Mouse (Mus musculus): ENCODE measurements around the gene Acp4. TPM values are rescaled to one million over a fixed set of nuclear protein-coding genes. Genes with fewer than 3 reads are reported as not detected.
"Not testable (repeated sequence)": the region's sequence is repeated elsewhere in the genome, so short reads cannot be mapped to it uniquely, and the experiment has no call there.

The Acp4 gene
- polyA plus RNA-seq, 1 experiment from 2014 or later: not detected

DNA sequence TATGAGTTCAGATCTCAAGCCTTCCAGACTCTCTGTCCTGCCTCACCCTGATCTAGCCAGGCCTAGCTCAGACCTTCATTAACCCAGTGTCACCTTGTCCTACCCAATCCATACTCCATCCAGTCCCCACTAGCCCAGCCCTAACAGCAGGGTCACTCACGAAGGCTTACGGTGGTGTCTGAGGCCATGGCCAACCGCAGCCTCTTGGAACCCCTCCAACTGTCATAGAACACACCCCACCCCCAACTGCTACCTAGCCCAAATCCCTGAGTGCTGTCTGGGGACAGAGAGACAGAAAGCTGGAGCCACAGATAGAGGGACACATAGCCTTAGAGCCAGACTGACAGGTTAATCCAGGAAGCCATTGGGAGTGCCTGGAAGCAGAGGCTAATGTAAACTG is 21.3 kb downstream of the Acp4 start, which contains the start of gene Gm36864:
Gm36864 (plus strand) TSS at position 269 of the 400 bp plus-strand sequence.
- Histone ChIP-seq H3K27ac (ENCODE audit: low read length) (no peak within 1 kb of the TSS), H3K4me3 (ENCODE audit: low read length) (no peak within 1 kb of the TSS), H3K9ac (ENCODE audit: low read length) (no peak within 1 kb of the TSS), H3K36me3 (ENCODE audit: control insufficient read depth, insufficient read depth) (no peaks in the 10 kb centered on the region), H3K4me2 (ENCODE audit: low read depth, low read length) (no peak within 1 kb of the TSS), H3K4me1 (ENCODE audit: control insufficient read depth, insufficient read depth, low read length) (no peaks in the 10 kb centered on the region), H3K9me3 (replicated peaks; ENCODE audit: control insufficient read depth, low read length) (no peaks in the 10 kb centered on the region), H3K27me3 (ENCODE audit: control insufficient read depth, insufficient read depth, low read length) (no peaks in the 10 kb centered on the region)
- ATAC-seq (replicated peaks; ENCODE audit: extremely low read depth, insufficient read depth, low FRiP score): no peak
- 45% methylated on average over 3 of the region's 3 CpGs for WGBS

DNA sequence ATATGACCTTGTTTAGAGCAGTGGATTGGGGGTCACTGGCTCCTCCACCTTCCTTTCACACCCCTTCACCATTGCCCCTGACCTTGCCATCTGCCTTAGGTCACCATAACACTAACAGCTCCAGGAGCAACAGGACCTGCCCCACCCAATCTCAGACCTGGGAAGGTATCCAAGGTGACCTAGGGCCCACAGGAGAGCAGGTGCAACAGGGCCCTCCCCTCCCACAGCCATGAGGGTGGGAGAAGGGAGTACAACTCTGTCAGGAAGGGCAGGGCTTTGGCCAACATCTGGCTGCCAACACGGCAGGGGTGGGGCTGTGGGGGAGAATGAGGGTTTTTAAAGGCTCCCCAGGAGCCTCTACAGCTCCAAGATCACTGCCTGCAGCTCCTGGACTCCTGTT is 32.1 kb downstream of the Acp4 start, which contains the start of gene Klk1:
Klk1 (plus strand) TSS at position 285 of the 400 bp plus-strand sequence.
- no peaks in the 10 kb centered on the region; the same call in 1 of the 2 replicates for H3K27me3 ChIP-seq (ENCODE audit: control insufficient read depth, insufficient read depth, low read length)
- H3K36me3 ChIP-seq (ENCODE audit: control insufficient read depth, insufficient read depth): no peaks in the 10 kb centered on the region
- no peak within 1 kb of the TSS for H3K27ac ChIP-seq (ENCODE audit: low read length)
- H3K9ac ChIP-seq (ENCODE audit: low read length): no peak within 1 kb of the TSS
- no peaks in the 10 kb centered on the region for H3K4me1 ChIP-seq (ENCODE audit: control insufficient read depth, insufficient read depth, low read length)
- no peak within 1 kb of the TSS for H3K4me2 ChIP-seq (ENCODE audit: low read depth, low read length)
- no peak for ATAC-seq (replicated peaks; ENCODE audit: extremely low read depth, insufficient read depth, low FRiP score)
- WGBS: 45% methylated on average over 1 of the region's 1 CpGs
- no peaks in the 10 kb centered on the region for H3K9me3 ChIP-seq (replicated peaks; ENCODE audit: control insufficient read depth, low read length)
- no peak within 1 kb of the TSS for H3K4me3 ChIP-seq (ENCODE audit: low read length)

DNA sequence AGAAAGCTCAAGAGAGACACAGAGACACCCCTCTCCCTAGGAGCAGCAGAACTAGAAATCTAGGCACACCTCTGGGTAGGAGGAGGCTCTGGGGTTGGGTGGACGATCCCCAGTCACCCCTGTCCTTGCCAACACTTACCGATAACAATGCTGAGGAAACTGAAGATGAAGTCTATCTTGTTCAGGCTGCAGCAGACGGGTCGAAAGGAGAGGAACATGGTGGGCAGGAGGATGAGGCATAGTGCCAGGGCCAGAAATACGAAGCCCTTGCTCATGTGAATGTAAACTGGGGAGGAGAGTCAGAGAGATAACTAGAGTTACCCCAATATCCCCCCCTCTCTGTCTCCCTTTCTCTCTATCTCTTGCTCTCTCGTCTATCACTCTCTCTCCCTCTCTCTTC is 34.8 kb downstream of the Acp4 start:
- not testable (repeated sequence) for H3K4me3 ChIP-seq (ENCODE audit: low read length); H3K9ac ChIP-seq (ENCODE audit: low read length); H3K9me3 ChIP-seq (replicated peaks; ENCODE audit: control insufficient read depth, low read length); H3K27me3 ChIP-seq (ENCODE audit: control insufficient read depth, insufficient read depth, low read length); H3K4me2 ChIP-seq (ENCODE audit: low read depth, low read length); H3K36me3 ChIP-seq (ENCODE audit: control insufficient read depth, insufficient read depth); H3K4me1 ChIP-seq (ENCODE audit: control insufficient read depth, insufficient read depth, low read length); H3K27ac ChIP-seq (ENCODE audit: low read length); ATAC-seq (replicated peaks; ENCODE audit: extremely low read depth, insufficient read depth, low FRiP score)
- WGBS: 60% methylated on average over 6 of the region's 6 CpGs

DNA sequence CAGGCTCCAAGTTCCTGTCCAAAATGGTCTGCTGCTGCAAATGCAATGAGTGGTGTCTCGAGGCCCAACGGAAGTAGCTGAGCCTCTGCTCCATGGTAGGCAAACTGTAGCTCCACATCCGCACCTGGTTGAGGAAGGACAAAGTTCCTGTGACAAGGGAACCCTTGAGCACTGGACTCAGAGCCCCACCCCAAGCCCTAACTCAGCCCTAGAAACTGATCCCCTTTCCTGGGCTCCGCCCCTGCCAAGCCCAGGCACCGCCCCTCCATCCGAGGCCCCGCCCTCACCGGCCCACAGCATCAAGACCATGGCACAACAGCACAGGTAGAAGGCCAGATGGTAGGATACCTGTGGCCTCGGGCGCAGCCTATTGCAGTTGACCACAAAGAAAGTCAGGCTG is 35.6 kb downstream of the Acp4 start:
- H3K9me3 ChIP-seq (replicated peaks; ENCODE audit: control insufficient read depth, low read length); H3K9ac ChIP-seq (ENCODE audit: low read length); H3K27me3 ChIP-seq (ENCODE audit: control insufficient read depth, insufficient read depth, low read length); H3K27ac ChIP-seq (ENCODE audit: low read length); H3K36me3 ChIP-seq (ENCODE audit: control insufficient read depth, insufficient read depth); ATAC-seq (replicated peaks; ENCODE audit: extremely low read depth, insufficient read depth, low FRiP score); H3K4me3 ChIP-seq (ENCODE audit: low read length); H3K4me2 ChIP-seq (ENCODE audit: low read depth, low read length); H3K4me1 ChIP-seq (ENCODE audit: control insufficient read depth, insufficient read depth, low read length): not testable (repeated sequence)
- WGBS: 58% methylated on average over 8 of the region's 10 CpGs

DNA sequence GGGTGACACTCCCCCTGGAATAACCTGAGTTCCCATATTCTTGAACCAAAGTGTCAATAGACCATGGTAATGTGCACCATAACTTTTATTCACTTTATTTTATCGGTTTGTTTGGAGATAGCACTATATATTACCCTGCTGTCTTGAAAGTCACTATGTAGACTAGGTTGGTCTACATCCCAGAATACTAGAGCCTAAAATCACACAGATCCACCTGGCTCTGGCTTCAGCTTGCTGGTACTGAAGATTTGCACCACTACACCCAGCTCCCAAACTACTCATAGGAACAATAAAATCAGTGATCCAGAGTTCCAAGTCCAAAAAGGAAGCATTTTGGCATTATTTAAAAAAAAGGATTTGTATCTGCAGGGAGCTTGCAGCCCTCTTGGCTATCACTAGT is 41.5 kb downstream of the Acp4 start, which contains the start of gene Klk1b5:
Klk1b5 (plus strand) TSS at position 301 of the 400 bp plus-strand sequence.
- no peaks in the 10 kb centered on the region; the same call in 1 of the 2 replicates for H3K27me3 ChIP-seq (ENCODE audit: control insufficient read depth, insufficient read depth, low read length)
- no peak within 1 kb of the TSS for H3K4me2 ChIP-seq (ENCODE audit: low read depth, low read length)
- no peak within 1 kb of the TSS for H3K9ac ChIP-seq (ENCODE audit: low read length)
- H3K36me3 ChIP-seq (ENCODE audit: control insufficient read depth, insufficient read depth): no peaks in the 10 kb centered on the region
- 67% methylated on average over 1 of the region's 1 CpGs for WGBS
- no peaks in the 10 kb centered on the region for H3K9me3 ChIP-seq (replicated peaks; ENCODE audit: control insufficient read depth, low read length)
- H3K4me1 ChIP-seq (ENCODE audit: control insufficient read depth, insufficient read depth, low read length): no peaks in the 10 kb centered on the region
- H3K27ac ChIP-seq (ENCODE audit: low read length): no peak within 1 kb of the TSS
- no peak within 1 kb of the TSS for H3K4me3 ChIP-seq (ENCODE audit: low read length)
- ATAC-seq (replicated peaks; ENCODE audit: extremely low read depth, insufficient read depth, low FRiP score): no peak

DNA sequence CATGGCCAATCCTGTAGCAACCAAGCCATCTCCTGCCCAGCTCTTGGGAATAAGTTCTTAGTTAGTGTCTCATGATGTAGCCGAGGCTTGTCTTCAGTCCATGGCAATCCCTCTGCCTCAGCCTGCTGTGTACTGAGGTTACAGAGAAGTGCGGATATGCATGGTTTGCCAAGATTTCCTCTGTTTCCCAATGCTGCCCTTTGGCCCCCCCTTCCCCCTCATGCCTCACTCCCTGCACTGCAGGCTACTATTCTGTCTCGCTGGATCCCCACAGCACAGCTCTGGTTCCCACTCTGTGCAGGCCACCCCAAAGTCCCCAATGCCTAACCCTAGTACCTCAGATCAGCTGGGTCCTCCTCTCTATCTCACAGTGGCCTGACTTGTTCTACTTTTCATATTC is 48.9 kb downstream of the Acp4 start:
- Histone ChIP-seq H3K4me1 (ENCODE audit: control insufficient read depth, insufficient read depth, low read length) (no peaks in the 10 kb centered on the region), H3K4me3 (ENCODE audit: low read length) (no peak overlapping the region), H3K9ac (ENCODE audit: low read length) (no peak overlapping the region), H3K27ac (ENCODE audit: low read length) (no peak overlapping the region), H3K36me3 (ENCODE audit: control insufficient read depth, insufficient read depth) (no peaks in the 10 kb centered on the region), H3K4me2 (ENCODE audit: low read depth, low read length) (no peak overlapping the region), H3K9me3 (replicated peaks; ENCODE audit: control insufficient read depth, low read length) (no peaks in the 10 kb centered on the region), H3K27me3 (ENCODE audit: control insufficient read depth, insufficient read depth, low read length) (no peaks in the 10 kb centered on the region)
- WGBS: 61% methylated on average over 3 of the region's 3 CpGs
- no peak for ATAC-seq (replicated peaks; ENCODE audit: extremely low read depth, insufficient read depth, low FRiP score)

DNA sequence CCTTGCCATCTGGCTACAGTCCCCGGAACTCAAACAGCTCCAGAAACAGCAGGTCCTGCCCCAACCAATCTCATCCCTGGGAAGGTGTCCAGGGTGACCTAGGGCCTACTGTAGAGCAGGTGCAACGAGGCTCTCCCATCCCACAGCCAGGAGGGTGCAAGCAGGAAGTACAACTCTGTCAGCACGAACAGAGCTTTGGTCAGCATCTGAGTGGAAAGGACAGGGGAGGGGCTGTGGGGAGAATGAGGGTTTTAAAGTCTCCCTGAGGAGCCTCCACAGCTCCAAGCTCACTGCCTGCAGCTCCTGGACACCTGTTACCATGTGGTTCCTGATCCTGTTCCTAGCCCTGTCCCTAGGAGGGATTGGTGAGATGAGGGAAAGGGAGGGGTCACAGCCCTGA is 50.0 kb downstream of the Acp4 start, which contains the start of gene Klk1b4:
Klk1b4 (plus strand) TSS at position 301 of the 400 bp plus-strand sequence.
- not testable (repeated sequence) for H3K4me1 ChIP-seq (ENCODE audit: control insufficient read depth, insufficient read depth, low read length); H3K36me3 ChIP-seq (ENCODE audit: control insufficient read depth, insufficient read depth); H3K4me3 ChIP-seq (ENCODE audit: low read length); H3K9me3 ChIP-seq (replicated peaks; ENCODE audit: control insufficient read depth, low read length); H3K27ac ChIP-seq (ENCODE audit: low read length); H3K9ac ChIP-seq (ENCODE audit: low read length); H3K4me2 ChIP-seq (ENCODE audit: low read depth, low read length); H3K27me3 ChIP-seq (ENCODE audit: control insufficient read depth, insufficient read depth, low read length); ATAC-seq (replicated peaks; ENCODE audit: extremely low read depth, insufficient read depth, low FRiP score)
- 46% methylated on average over 3 of the region's 3 CpGs for WGBS

Other genes with a start within 250 kb of the Acp4 start
- gene Klk1b26, start 245.2 kb downstream of the Acp4 start, polyA plus RNA-seq (2015; fragmentation: Nextera tagmentation; extraction: Ambion mirVana): 0.13 TPM in 1 of 2 replicates, not detected in the other
- gene Klk1b27, start 205.1 kb downstream of the Acp4 start, polyA plus RNA-seq (2015; fragmentation: Nextera tagmentation; extraction: Ambion mirVana): not detected in 2 replicates
- not detected in 2 replicates for gene Klk1b21, start 155.1 kb downstream of the Acp4 start, polyA plus RNA-seq (2015; fragmentation: Nextera tagmentation; extraction: Ambion mirVana)
- gene Klk1b22, start 144.7 kb downstream of the Acp4 start, polyA plus RNA-seq (2015; fragmentation: Nextera tagmentation; extraction: Ambion mirVana): not detected in 2 replicates
- not detected in 2 replicates for gene Klk1b16, start 120.6 kb downstream of the Acp4 start, polyA plus RNA-seq (2015; fragmentation: Nextera tagmentation; extraction: Ambion mirVana)
- not detected in 2 replicates for gene Klk1b24, start 69.1 kb downstream of the Acp4 start, polyA plus RNA-seq (2015; fragmentation: Nextera tagmentation; extraction: Ambion mirVana)
- gene Klk1b3, start 59.2 kb downstream of the Acp4 start, polyA plus RNA-seq (2015; fragmentation: Nextera tagmentation; extraction: Ambion mirVana): not detected in 2 replicates
- gene Klk1b4, start 49.9 kb downstream of the Acp4 start, polyA plus RNA-seq (2015; fragmentation: Nextera tagmentation; extraction: Ambion mirVana): not detected in 2 replicates
- not detected in 2 replicates for gene Klk1b5, start 41.4 kb downstream of the Acp4 start, polyA plus RNA-seq (2015; fragmentation: Nextera tagmentation; extraction: Ambion mirVana)
- gene Klk1, start 32.0 kb downstream of the Acp4 start, polyA plus RNA-seq (2015; fragmentation: Nextera tagmentation; extraction: Ambion mirVana): 0.25 TPM in 1 of 2 replicates, not detected in the other
- not detected in 2 replicates for gene Gm36864, start 21.2 kb downstream of the Acp4 start, polyA plus RNA-seq (2015; fragmentation: Nextera tagmentation; extraction: Ambion mirVana)
- 0.95 and 1.2 TPM in 2 replicates for gene 1700028J19Rik, start 10.7 kb downstream of the Acp4 start, polyA plus RNA-seq (2015; fragmentation: Nextera tagmentation; extraction: Ambion mirVana)
- gene 2410002F23Rik, start 10.7 kb downstream of the Acp4 start, polyA plus RNA-seq (2015; fragmentation: Nextera tagmentation; extraction: Ambion mirVana): 73.1 and 78.4 TPM in 2 replicates
- not detected in 2 replicates for gene Gm15517, start 4.1 kb upstream of the Acp4 start, polyA plus RNA-seq (2015; fragmentation: Nextera tagmentation; extraction: Ambion mirVana)
- gene Clec11a, start 49.5 kb upstream of the Acp4 start, polyA plus RNA-seq (2015; fragmentation: Nextera tagmentation; extraction: Ambion mirVana): 1.4 and 1.8 TPM in 2 replicates
- gene Shank1, start 52.9 kb upstream of the Acp4 start, polyA plus RNA-seq (2015; fragmentation: Nextera tagmentation; extraction: Ambion mirVana): 0.55 and 0.66 TPM in 2 replicates
- gene Syt3, start 126.7 kb upstream of the Acp4 start, polyA plus RNA-seq (2015; fragmentation: Nextera tagmentation; extraction: Ambion mirVana): 0.62 and 0.70 TPM in 2 replicates
- gene 1700008O03Rik, start 128.4 kb upstream of the Acp4 start, polyA plus RNA-seq (2015; fragmentation: Nextera tagmentation; extraction: Ambion mirVana): 0.32 and 0.41 TPM in 2 replicates
- 1.2 and 1.3 TPM in 2 replicates for gene Lrrc4b, start 171.6 kb upstream of the Acp4 start, polyA plus RNA-seq (2015; fragmentation: Nextera tagmentation; extraction: Ambion mirVana)
- gene Aspdh, start 208.0 kb upstream of the Acp4 start, polyA plus RNA-seq (2015; fragmentation: Nextera tagmentation; extraction: Ambion mirVana): 0.62 and 1.2 TPM in 2 replicates
- 157 and 169 TPM in 2 replicates for gene Josd2, start 210.6 kb upstream of the Acp4 start, polyA plus RNA-seq (2015; fragmentation: Nextera tagmentation; extraction: Ambion mirVana)
- gene Emc10, start 239.2 kb upstream of the Acp4 start, polyA plus RNA-seq (2015; fragmentation: Nextera tagmentation; extraction: Ambion mirVana): 87.9 and 88.7 TPM in 2 replicates
- gene Fam71e1, start 239.2 kb upstream of the Acp4 start, polyA plus RNA-seq (2015; fragmentation: Nextera tagmentation; extraction: Ambion mirVana): 6.8 and 7.6 TPM in 2 replicates